Mouse (Mus musculus): Measurements from ENCODE around the gene B230118H07Rik.

GRCm38 (mm10) chr2:101678236-101679021 is 29.1 kb upstream of the B230118H07Rik start, which contains the start of gene Traf6:
- TF ChIP-seq POLR2A (IDR thresholded peaks at IDR 0.05; ENCODE audit: borderline replicate concordance, extremely low read depth, low read depth, low read length), result peak; percentile 51; the same call in 1 of the 2 replicates
- TF ChIP-seq CTCF (IDR thresholded peaks at IDR 0.05; ENCODE audit: insufficient read depth, low read length), result peak; percentile 46

Data from lung, adult 2 months (tissue).